Mouse (Mus musculus): ENCODE data around the gene Nelfb. TPM values are rescaled to one million over a fixed set of nuclear protein-coding genes. Genes with fewer than 3 reads are reported as not detected.

Gene Nelfb
- total RNA-seq, 4 experiments from 2014 or later: 38.5 to 49.3 (median 39.5) TPM

DNA sequence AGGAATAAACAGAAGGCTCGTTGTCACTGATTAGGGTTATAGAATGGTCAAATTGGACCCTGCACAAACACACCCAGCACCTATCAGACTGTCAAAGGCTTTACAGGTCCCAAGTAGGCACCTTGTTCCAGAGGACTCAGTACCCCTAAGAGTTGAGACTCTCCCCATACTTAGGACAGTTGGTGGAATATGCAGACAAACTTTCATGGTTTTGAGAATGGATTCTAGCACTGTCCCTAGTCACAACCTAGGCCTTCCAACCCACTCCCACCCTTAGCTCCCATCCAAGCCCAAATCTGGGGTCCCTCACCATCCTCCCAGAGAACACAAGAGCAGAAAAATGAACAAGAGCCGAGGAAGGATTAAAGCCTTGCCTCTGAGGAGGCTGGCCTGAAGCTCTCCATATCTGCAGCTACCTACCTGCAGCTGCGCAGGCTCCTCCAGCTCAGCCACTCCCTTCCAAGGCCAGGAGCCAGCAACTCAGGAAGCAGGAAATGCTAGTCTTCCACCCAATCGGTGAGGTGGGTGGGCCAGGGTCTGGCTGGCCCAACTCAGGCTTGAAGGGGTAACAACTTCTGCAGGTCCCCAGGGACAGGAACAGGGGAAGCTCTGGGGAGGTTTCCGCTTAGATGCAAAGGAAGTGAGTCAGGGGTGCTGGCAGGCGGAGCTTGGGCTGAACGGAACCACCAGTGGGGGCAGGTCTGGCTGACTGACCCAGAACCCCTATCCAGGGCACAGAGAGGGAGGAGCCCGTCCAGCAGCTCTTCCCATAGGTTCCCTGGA lies 14.9 kb downstream of the Nelfb start, which contains the start of gene Tor4a:
Gene Tor4a (minus strand): TSS at position 715 of the 783 bp plus-strand sequence.
- peak; percentile 94 for DNase-seq (ENCODE audit: low spot score)

DNA sequence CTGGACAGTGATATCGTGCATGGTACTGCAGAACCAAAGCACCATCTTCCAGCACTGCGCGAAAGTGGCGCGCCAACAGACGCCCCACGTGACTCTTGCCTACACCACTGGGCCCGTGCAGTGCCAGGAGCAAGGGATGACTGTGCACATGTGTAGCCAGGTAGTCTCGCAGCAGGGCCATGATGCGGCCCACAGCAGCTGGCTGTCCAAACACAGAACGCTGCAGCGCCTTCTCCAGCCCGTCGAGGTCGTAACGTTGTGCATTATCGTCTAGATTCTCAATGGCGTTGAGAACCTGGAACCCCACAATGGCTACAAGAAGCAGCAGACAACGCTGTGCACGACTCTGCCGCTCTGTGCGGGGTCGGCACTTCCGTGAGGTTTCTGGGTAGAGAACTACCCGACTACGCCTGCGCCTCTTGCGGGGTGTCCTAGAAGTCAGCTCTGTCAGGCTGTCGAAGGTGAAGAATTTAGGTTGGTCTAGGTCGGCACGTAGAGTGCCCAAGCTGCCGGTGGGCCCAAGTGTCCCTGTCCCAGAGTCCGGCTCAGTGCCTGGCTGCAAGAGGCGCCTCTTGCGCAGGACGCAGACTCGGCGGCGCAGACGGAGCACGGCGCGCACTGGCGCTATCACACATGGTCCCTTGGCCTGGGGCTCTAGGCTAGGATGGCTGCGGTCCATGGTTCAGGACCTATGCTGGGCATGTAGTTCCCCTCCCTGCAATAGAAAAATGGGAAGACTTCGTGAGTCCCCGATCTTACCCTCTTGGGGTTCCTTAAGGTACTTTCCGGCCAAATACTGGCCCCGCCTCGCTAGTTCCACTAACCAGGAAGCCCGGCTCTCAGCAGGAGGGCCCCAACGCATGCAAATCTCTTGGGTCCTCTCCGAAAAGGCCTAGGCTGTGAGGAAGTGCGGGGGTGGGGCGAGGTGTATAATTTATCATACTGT lies 15.8 kb downstream of the Nelfb start:
- DNase-seq (ENCODE audit: low spot score): peak; percentile 82

DNA sequence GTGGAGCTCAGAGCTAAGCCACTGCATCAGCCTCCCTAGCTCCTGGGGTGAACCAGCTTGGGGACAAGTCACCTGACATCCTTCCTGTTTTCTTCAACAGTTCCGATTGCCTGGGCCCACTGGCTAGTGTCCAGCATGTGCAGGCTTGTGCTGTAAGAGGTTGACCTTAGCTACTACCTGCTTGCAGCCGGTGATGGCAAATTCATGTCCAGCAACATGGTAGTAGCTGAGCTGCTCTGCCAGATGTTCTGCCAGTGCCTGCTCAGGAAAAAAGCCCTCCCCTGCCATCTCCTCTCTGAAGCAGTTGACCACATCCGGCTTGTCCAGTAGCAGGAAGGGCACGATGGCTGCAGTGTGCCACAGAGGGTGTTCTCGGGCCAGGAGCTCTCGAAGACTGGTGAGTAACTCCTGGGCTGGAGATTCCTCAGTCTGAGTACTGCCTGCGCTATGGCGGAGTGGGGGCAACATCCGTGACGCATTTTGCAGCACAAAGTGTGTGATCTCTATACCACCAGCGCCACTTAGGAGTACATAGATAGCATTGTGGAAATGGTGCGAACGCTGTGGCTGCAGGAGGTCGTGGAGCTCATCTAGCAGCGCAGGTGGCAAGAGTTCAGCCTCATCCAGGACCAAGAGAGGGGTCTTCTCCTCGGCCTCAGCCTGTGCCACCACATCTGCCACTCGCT lies 16.7 kb downstream of the Nelfb start:
- DNase-seq (ENCODE audit: low spot score): peak; percentile 38

DNA sequence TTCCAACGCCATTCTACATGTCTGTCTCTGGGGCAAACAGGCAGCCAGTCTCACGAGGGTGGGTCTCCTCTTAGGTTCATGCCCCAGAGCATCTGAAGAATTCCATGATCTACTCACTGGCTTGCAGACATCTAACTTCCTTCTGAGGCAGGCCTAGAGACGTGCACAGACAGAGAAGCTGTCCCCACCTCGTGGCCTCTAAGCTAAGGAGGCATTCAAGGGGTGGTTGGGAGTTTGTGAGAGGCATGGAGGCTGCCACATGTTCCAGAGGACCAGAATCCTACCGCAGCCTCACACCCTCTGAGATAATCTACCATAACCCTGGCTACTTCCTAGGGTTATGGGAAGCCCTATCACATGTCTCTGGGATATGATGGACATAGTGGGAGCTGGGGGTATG lies 17.3 kb downstream of the Nelfb start:
- DNase-seq (ENCODE audit: low spot score): no peak

DNA sequence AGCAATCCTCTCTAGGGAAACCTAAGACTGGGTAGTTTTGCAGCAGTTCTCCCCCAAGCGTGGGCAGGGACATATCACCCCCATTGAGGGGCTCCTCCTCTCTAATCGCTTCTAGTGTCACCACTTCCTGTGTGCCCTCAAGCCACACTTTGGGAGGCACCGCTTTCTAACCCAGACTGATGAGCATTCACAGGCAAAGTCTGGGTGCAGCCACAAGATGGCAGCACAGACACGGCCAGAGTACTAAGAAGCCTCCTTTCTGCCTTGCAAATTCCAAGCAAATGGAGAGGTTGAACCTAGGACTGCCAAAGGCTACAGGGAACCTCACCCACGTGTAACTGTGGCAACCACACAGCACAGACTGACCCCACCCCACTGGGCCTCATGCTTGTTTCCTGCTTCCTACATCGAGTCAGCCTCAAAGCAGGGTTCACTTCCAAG lies 17.9 kb downstream of the Nelfb start:
- DNase-seq (ENCODE audit: low spot score): peak; percentile 87

DNA sequence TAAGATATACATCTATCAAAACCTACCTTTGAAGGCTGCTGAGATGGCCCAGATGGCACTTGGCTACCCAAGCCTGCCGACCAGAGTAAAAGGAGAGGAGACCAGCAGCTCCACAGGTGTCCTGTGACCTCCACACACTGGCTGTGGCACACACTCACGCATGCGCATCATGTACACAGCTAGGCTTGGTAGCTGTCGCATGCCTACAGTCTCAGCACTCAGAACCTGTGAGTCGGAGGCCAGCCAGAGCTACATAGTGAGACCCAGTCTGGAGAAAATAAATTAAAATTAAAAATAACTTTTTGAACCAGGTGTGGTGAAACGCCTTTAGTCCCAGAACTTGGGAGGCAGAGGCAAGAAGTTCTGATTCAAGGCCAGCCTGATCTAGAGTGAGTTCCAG lies 23.4 kb downstream of the Nelfb start:
- no peak for DNase-seq (ENCODE audit: low spot score)

DNA sequence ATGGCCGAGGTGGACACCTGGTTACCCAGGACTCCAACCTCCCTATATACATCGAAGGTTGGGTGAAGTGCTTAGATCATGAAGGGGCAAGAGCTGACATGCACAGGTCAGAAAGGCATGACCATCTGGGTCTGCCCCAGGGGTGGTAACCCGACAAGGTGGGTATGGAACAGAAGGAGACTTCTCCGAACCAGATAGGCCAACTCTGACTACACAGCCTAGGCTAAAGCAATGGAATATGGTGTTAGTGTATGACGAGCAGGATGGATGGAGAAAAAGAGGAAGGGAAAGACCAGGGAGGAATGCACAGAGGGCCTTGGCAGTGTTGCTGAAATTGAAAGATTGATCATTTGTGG lies 24.7 kb downstream of the Nelfb start:
- DNase-seq (ENCODE audit: low spot score): no peak

DNA sequence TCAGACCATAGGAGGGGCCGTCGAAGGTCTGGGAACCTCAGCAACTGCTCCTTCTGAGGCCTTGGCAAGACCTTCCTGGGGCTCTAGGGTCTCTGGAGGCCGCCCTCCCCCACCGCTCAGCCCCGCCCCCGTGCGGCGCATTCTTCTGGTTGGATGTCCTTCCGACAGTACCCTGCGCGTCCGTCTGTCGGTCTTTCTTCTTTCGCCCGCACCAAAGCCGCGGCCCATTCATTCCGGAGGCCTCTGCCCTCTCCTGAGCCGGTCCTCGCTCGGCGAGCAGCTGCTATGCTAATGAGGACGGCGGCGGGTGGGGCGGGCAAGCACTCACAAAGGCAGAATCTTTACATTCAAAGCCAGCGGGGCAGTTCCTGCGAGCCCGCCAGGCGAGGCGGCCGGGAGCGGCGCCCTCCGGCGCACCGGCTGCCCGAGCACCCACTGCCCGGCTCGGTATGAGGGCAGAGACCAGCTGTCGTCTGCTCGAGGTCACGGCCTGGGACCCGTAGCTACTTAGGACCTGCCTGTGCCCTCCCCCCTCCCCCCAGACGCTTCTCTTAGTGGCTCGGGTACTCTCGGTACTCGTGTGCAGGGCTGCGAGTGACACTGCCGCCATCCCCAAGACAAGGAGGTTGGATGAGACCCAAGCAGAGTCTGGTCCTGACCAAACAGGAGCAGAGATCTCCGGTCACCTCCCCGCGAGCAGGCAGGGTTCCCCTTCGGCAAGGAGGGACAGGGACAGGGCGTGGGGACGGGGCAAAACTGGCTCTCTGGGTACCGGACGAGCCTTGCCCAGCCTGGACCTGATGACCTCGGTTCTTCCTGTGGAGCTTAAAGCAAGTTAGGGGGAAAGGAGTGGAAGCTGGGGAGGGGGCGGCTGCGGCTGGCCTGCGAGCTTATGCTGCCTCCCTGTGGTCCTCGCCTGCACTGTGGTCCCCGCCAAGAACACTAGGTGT lies 25.4 kb downstream of the Nelfb start:
- DNase-seq (ENCODE audit: low spot score): peak; percentile 40

DNA sequence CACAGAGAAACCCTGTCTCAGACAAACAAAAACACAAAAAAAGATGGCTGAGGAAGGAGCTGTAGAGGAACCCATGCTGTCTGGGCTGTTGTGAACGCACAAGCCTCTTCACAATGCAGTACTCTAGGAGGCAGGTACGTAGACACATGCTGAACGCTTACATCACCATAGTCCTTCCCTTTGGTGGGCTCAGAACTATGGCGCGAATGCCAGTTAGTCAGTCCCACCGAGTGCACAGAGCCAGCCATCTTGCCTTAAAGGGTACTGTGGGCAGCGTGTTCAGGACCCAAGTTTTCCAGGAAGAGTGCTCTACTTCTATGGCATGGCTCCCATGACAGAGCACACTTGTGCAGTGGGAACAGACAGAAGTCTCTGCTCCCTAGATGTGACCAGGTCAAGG lies 26.8 kb downstream of the Nelfb start:
- DNase-seq (ENCODE audit: low spot score): no peak

DNA sequence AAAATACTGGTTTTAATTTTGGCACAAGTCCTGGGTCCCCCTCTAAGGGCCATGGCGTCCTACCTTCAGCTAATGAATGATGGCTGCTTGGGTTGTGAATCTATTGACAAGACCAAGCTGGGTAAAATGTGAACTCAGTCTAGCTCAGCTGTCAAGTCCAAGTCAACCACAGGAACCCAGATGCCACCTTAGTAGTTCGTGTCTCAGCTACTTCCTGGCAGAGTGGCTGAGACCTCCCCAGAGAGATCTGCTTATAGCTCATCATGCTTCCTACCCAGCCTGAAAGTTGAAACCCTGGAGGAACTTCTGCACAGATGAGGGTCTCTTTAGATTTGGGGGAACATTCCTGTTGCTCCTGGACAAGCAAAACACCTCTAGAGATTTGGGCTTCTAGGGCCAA lies 28.0 kb downstream of the Nelfb start:
- no peak for DNase-seq (ENCODE audit: low spot score)

DNA sequence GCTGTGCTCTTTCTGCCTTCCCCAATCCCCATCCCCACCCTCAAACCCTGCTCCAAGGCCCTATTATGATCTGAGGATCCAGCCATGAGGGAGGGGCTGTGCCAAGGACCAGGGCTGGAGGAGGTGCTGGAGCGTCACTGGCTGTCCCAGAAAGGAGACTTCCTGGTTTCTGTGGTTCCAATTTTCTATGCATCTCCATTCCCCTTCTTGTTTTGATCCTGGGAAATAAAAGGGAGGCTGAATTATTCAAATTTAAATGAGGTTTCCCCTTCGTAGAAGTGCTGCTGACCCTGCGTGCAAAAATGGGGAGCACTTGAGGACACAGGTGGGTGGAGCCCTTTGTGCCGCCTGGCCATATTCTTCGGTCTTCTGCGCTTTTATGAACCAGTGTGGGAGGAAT lies 28.6 kb downstream of the Nelfb start:
- no peak for DNase-seq (ENCODE audit: low spot score)

DNA sequence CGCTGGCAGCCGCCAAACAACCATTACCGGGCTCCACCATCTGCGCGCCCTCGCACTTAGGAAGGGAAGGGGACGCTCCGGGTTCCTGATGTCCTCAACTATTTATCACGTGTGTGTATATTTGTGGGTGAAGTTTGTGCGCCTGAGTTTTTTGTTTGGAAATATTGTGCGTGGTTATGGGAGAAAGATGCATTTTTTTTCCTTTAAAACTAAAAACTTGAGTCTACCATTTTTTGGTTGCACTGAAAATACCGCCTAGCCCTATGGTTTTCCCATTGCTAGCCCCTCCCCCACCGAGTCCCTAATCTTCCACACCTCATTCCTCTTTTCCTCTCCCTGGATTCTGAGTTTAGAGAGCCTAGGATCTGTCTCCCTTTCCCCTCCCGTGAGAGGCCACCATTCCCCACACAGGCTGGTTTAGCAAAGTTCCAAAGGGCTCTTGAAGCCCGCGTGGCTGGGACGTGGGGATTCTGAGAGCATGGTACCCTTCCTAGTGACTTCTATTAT lies 29.3 kb downstream of the Nelfb start:
- DNase-seq (ENCODE audit: low spot score): no peak

DNA sequence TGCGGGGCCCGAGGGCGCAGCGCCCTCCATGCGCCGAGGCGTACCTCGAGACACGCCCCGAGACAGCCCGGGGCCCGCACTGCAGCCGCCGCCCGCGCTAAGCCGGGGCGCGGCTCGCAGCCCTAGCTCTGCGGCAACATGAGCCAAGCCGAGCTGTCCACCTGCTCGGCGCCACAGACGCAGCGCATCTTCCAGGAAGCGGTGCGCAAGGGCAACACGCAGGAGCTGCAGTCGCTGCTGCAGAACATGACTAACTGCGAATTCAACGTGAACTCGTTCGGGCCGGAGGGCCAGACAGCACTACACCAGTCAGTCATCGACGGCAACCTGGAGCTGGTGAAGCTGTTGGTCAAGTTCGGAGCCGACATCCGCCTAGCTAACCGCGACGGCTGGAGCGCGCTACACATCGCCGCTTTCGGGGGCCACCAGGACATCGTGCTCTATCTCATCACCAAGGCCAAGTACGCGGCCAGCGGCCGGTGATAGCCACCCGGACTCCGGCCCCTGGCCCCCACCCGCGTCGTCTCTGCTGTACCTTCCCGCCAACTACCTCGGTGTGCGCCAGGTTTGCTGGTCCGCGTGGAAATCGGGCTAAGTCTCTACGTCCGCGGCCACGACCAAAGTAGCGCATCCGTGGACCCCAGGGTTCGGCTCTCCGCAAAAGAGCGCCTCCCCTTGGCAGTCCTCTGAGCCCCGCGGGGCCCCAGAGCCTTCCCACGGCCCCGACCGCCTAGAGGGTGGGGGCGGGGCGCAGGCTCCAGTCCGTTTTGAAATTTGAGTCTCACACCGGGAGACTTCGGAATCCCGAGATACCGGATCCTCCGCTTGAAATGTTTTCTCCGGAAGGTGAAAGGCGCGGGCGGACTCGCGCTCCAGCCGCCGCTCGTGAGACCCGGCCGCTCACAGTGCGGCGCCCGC lies 30.1 kb downstream of the Nelfb start:
- DNase-seq (ENCODE audit: low spot score): no peak

DNA sequence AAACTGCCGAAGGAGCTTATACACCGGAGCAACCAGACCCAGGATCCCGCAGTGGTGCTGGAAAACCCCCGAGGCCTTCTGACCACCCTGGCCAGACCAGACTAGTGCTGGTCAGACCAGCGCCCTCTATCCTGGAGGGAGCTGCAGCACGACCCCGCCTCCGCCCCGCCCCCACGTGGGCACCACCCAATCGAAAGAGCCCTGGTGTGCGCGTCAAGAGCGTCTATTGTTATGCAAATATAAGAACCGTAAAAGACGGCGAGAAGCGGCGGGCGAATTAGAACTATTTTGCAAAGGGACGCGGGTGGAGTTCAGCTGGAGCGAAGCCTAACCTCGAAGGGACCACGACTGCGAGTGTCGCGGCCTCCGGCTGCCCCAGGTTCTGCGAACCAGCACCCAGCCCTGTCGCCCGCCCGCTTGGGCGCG lies 30.8 kb downstream of the Nelfb start, which contains the start of gene Nrarp:
Gene Nrarp (plus strand): TSS at position 281 of the 426 bp plus-strand sequence.
- peak; percentile 93 for DNase-seq (ENCODE audit: low spot score)

DNA sequence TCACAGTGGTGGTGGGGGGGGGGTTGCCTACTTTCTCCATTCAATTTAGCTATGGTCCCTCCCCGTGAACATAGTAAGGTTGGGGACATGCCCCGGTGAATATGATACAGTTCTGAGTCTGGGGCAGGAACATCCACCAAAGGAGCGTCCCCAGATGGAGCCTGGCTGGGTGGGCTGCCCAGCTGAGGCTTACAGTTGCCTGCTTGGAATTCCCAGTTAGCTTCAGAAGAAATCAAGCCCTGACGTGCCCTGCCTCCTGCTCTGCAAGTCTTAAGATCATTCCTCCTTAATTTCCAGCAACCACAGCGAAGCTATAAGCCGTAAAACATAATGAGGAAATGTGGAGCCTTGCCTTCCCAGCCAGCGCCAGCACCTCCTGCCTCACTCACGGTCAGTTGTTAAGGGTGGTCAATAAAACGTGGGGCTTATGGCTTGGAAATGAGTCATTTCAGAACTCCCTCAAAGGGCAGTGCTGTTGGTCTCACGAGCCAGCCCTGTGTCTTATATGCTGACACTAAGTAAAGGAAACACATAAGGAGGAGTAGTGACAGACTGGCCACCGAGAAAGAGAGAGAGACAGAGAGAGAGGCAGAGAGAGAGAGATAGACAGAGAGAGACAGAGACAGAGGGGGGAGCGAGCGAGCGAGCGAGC lies 31.6 kb downstream of the Nelfb start:
- DNase-seq (ENCODE audit: low spot score): no peak

DNA sequence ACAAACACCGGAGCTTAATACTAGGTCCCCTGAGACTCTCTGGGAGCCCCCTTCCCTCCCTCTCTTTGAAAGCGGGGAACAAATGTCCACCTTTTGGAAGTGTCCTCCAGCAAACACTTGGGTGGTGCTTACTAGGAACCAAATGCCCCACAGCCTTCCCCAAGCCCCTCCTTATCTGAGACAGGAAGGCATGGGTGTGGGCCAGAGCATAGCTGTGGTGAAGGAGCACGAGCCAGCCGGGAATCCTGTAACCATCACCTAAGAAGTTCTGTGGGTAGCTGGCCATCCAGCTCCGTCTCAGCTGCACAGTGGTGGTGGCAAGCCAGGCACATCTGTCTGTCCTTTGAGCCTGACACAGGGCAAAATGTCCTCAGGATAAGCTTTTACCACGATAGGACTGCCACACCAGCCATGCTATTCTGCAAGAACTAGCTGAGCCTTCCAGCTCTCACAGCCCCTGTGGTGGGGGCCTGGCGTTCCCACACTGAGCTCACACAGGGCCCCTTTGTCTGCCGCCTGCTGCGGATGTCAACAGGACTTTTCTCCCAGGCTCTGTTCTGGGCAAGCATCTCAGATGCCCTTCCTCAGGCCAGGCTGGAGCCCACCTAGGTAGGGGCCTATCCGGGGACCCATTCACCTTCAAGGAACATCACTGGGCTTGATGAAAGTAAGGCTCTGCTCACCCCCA lies 32.9 kb downstream of the Nelfb start:
- DNase-seq (ENCODE audit: low spot score): no peak

DNA sequence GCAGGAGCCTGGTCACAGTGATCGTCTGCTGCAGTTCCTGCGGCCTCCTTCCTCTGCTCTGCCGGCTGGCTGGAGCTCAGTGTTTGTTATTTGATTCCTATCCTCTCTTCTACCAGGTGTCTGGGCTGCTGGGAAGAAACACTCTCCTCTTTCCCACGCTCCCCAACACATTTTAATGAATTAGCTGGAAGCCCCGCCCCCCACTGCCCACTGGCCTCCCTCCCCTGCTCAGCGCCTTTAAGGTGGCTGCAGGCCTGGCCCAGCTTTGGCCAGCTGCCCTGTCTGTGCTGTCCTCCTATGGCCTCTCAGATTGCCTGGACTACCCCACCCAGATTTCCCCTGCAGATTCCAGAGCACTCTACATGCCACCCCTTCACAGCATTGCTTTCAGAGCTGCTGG lies 33.6 kb downstream of the Nelfb start:
- no peak for DNase-seq (ENCODE audit: low spot score)

DNA sequence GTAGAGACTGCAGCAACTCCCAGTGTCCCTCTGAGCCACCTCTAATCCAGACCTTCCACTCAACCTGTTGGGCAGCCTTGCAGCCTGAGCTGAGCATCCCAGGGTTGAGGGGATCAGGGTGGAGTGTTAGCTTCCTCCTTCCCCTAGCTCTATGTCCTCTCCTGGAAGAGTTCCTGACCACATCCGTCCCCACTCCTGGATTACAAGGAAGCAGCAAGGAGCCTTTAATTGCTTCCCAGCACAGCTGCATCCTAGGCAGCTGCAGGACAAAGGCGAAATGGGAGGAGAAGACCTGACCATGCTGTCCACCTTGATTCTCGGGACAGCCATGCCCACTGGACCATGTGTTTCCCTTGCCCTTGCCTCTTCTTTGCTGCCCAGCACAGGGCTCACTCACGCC lies 34.2 kb downstream of the Nelfb start:
- no peak for DNase-seq (ENCODE audit: low spot score)

Measured in heart, adult 8-10 months (tissue).